Mouse (Mus musculus): ENCODE measurements around the gene Stmn1. TPM values are rescaled to one million over a fixed set of nuclear protein-coding genes. Genes with fewer than 3 reads are reported as not detected.

The Stmn1 gene
- total RNA-seq (2021) = 100 to 1,000 TPM; 362 to 369 TPM
- long read RNA-seq, experiment 1, transcript Stmn1-201 (5 exons, 1,060 nt) = major isoform, 54 of 62 reads
- long read RNA-seq, experiment 1, partial matches to known transcripts = 1 of 62 reads
- long read RNA-seq, experiment 1, other reads (novel, unspliced or antisense) = 5 of 62 reads
- long read RNA-seq, experiment 2, transcript Stmn1-201 (5 exons, 1,060 nt) = major isoform, 81 of 91 reads
- long read RNA-seq, experiment 2, partial matches to known transcripts = 0 of 91 reads
- long read RNA-seq, experiment 2, other reads (novel, unspliced or antisense) = 6 of 91 reads

GRCm38 (mm10) chr4:134468215-134468575 is at the start of gene Stmn1:
Gene Stmn1 (plus strand): TSS chr4:134468320.
- no peak for TF ChIP-seq CTCF (conservative IDR thresholded peaks at IDR 0.05)
- Histone ChIP-seq H3K4me3 (peak within 1 kb of the TSS; percentile 92), H3K27ac (peak within 1 kb of the TSS; percentile 84)
- DNase-seq (ENCODE audit: low spot score in 2 of 2) = peak; percentile 94 to 96

- Histone ChIP-seq H3K27ac (no peak overlapping the region), H3K4me3 (no peak overlapping the region)
- TF ChIP-seq CTCF (conservative IDR thresholded peaks at IDR 0.05) = no peak
- no peak for DNase-seq (ENCODE audit: low spot score in 2 of 2)
Observed at GRCm38 (mm10) chr4:134421971-134422370, 46.1 kb upstream of the Stmn1 start.

- H3K27ac ChIP-seq = no peak overlapping the region
- DNase-seq (ENCODE audit: low spot score in 2 of 2) = no peak
- no peak for TF ChIP-seq CTCF (conservative IDR thresholded peaks at IDR 0.05)
- H3K4me3 ChIP-seq = no peak overlapping the region
Observed at GRCm38 (mm10) chr4:134423949-134424348, 44.2 kb upstream of the Stmn1 start.

- no peak for TF ChIP-seq CTCF (conservative IDR thresholded peaks at IDR 0.05)
- no peak overlapping the region for H3K4me3 ChIP-seq
- DNase-seq (ENCODE audit: low spot score in 2 of 2) = no peak
- H3K27ac ChIP-seq = no peak overlapping the region
Observed at GRCm38 (mm10) chr4:134425088-134425487, 43.0 kb upstream of the Stmn1 start.

DNA sequence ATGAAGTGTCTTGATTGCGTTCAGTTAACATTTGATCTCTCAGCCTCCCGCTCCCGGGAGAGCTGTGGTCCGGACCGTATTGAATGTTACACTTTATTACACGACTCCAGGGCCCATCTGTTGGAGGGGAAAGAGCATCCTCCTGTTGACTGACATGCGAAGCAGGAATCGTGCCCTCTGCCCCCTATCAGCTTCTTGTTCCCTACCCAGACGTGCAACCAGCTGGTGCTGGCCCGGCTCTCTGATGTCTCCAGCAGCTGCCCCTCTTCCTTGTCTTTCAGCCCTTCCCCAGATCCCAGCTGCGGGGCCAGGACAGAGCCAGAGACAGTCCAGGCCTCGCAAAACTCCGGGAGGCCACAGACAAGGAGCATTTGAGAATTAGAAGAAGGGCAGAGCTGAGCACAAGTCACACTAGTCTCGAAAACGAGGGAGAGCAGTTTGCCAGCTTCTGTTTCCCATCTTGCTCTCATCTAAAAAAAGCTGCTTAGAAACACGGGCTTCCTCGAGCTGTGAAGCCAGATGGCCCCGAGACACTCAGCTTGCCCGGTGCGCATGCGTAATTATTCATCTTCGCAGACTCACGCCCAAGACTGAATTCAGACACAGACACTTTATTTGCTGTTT is 37.6 kb upstream of the Stmn1 start:
- Histone ChIP-seq H3K4me3 (peak overlapping the region; percentile 15; the same call in 1 of the 2 replicates), H3K27ac (peak overlapping the region; percentile 95)
- TF ChIP-seq CTCF (conservative IDR thresholded peaks at IDR 0.05) = no peak
- peak; percentile 89 to 95 for DNase-seq (ENCODE audit: low spot score in 2 of 2)

DNA sequence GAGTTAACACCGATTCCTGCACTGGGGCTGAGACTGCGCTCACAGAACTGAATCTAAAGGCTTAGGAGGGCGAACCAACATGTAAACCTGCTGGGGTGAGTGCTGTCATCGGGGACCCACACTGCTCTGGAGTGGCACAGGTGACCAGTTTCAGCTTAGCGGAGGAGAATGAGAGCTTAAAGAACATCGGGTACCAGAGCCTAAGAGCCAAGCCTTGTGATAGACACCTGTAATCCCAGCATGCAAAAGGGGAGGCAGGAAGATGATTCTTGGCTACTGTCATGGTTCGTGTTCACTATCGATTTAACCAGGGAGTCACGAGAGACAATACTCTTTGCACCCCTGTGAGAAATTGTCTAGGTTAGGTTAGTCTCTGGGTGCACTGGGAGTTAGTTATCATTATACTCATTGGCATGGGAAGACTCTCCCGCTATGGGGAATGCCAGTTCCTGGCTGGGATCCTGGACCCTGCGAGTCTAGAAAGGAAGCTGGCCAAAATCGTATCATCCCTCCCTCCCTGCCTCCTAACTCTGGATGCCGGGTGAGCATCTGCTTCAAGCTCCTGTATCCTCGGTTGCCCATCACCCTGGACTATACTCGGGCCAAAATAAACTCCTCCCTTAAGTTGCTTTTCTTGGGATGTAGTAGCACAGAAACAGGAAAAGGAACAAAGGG is 35.3 kb upstream of the Stmn1 start:
- no peak for DNase-seq (ENCODE audit: low spot score in 2 of 2)
- Histone ChIP-seq H3K27ac (0 out of 2 replicates have a peak overlapping the region, but pooled peaks have one; percentile 14), H3K4me3 (no peak overlapping the region)
- TF ChIP-seq CTCF (conservative IDR thresholded peaks at IDR 0.05) = no peak

DNA sequence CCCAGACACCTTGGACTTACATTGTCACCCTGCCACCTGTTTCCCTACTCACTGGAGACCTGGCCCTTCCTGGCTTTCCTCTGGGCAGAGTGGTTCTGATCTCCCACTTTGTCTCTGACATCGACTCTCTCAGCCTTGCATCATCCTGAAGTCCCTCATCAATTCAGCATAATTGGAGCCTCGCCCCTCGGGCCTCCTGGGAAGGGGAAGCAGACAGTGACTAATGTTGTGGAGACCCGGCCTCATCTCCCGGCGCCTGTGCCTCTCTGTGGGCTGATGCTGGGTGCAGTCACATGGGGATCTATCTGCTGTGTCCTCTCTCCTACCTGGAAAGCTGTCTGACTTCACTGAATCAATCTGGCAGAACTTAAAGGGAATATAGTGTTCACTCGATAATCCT is 31.9 kb upstream of the Stmn1 start:
- no peak for DNase-seq (ENCODE audit: low spot score in 2 of 2)
- H3K4me3 ChIP-seq = no peak overlapping the region
- H3K27ac ChIP-seq = no peak overlapping the region
- TF ChIP-seq CTCF (conservative IDR thresholded peaks at IDR 0.05) = no peak

GRCm38 (mm10) chr4:134436659-134437058 is 31.5 kb upstream of the Stmn1 start:
- Histone ChIP-seq H3K27ac (no peak overlapping the region), H3K4me3 (no peak overlapping the region)
- no peak for TF ChIP-seq CTCF (conservative IDR thresholded peaks at IDR 0.05)
- no peak for DNase-seq (ENCODE audit: low spot score in 2 of 2)

GRCm38 (mm10) chr4:134439119-134439518 is 29.0 kb upstream of the Stmn1 start:
- no peak for TF ChIP-seq CTCF (conservative IDR thresholded peaks at IDR 0.05)
- Histone ChIP-seq H3K27ac (no peak overlapping the region), H3K4me3 (no peak overlapping the region)
- no peak for DNase-seq (ENCODE audit: low spot score in 2 of 2)

GRCm38 (mm10) chr4:134439919-134440318 is 28.2 kb upstream of the Stmn1 start:
- H3K27ac ChIP-seq = no peak overlapping the region
- H3K4me3 ChIP-seq = no peak overlapping the region
- DNase-seq (ENCODE audit: low spot score in 2 of 2) = no peak
- no peak; the same call in 1 of the 2 replicates for TF ChIP-seq CTCF (conservative IDR thresholded peaks at IDR 0.05)

DNA sequence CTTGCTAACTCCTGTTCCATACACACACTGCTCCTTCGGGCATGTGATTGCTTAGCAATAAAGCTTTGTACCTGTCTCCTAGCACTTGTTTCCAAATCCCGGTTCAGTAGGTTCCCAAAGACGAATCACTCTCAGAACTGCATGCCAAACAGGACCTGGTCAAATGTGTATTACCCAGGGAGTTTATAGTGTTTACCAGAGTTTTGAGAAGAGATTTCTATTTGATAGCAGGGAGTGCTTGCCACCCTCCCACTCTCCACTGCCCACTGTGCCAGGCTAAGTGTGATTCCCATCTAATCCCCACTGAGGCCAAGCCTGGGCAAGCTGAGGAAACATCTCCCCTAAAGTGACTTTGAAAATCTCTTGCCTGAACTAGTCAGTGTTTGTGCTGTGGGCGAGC is 25.9 kb upstream of the Stmn1 start:
- Histone ChIP-seq H3K27ac (no peak overlapping the region), H3K4me3 (no peak overlapping the region)
- TF ChIP-seq CTCF (conservative IDR thresholded peaks at IDR 0.05) = no peak
- no peak for DNase-seq (ENCODE audit: low spot score in 2 of 2)

DNA sequence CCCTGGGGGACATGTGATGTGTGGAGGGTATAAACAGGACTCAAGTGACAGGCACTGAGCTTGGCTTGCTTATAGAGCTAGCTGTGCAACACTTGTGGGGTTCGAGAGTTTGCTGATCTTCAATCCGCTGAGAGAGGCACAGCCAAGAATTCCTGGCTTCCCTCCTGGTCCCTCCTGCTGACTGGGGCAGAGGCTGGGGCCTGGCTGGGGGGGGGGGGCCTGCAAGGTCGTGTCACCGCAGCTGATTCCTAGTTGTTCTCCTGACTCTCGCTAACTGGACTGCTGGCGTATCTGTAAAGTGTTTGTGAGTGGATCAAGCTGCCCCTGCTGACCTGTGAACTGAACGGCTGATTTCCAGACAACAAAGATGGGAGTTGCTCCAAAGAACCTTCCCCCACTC is 24.5 kb upstream of the Stmn1 start:
- DNase-seq (ENCODE audit: low spot score in 2 of 2) = no peak
- H3K27ac ChIP-seq = no peak overlapping the region
- H3K4me3 ChIP-seq = no peak overlapping the region
- TF ChIP-seq CTCF (conservative IDR thresholded peaks at IDR 0.05) = no peak

DNA sequence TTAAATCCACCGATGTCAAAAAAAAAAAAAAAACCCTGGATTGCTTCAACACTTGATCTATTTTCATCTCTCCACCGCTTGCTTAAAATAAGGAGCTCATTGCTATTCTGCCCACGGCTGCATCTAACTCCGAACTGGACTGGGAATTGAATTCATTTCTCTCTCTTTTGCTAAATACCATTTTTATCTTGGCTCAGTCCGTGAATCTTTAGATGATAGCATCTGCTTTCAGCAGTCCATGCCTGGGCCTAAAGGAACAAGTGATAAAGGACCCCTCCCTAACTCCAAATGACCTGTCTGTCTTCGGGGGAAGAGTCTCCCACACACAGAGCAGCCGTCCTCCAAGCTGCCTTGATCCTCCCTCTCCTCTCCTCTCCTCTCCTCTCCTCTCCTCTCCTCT is 23.2 kb upstream of the Stmn1 start:
- no peak for TF ChIP-seq CTCF (conservative IDR thresholded peaks at IDR 0.05)
- peak overlapping the region; percentile 76 for H3K27ac ChIP-seq
- DNase-seq (ENCODE audit: low spot score in 2 of 2) = peak in 1 of 2 experiments; percentile 69
- no peak overlapping the region for H3K4me3 ChIP-seq

All from layer of hippocampus, adult 2 months (tissue).